Mouse (Mus musculus) midbrain, embryonic 10.5 days (tissue): ENCODE data around the gene Trpc2. TPM values are rescaled to one million over a fixed set of nuclear protein-coding genes. Genes with fewer than 3 reads are reported as not detected.

Experiments
- DNase-seq: peaks from one replicate; pipeline ENCODE4 v3.0.0-alpha.2; 2017; ENCODE audit warnings: low spot score
- H3K27ac ChIP-seq: fragments of 300-500 bp; sonication (generic); replicated peaks from 2 replicates; pipeline ENCODE4 v1.5.1; 2016; ENCODE audit warnings: mild to moderate bottlenecking
- H3K27me3 ChIP-seq: fragments of 300-500 bp; sonication (generic); 2 replicates; pipeline ENCODE4 v1.6.1; 2016; ENCODE audit warnings: low read depth, mild to moderate bottlenecking; ENCODE audit not compliant: poor library complexity, severe bottlenecking
- H3K36me3 ChIP-seq: fragments of 300-500 bp; sonication (generic); 2 replicates; pipeline ENCODE4 v1.6.1; 2016; ENCODE audit warnings: mild to moderate bottlenecking, moderate library complexity
- H3K4me1 ChIP-seq: fragments of 300-500 bp; sonication (generic); 2 replicates; pipeline ENCODE4 v1.6.1; 2016
- H3K4me3 ChIP-seq: fragments of 300-500 bp; sonication (generic); 2 replicates; pipeline ENCODE4 v1.5.1; 2016; ENCODE audit warnings: mild to moderate bottlenecking, moderate library complexity
- H3K9me3 ChIP-seq: fragments of 300-500 bp; sonication (generic); replicated peaks from 2 replicates; pipeline ENCODE4 v1.6.1; 2016; ENCODE audit warnings: mild to moderate bottlenecking
- WGBS: fragments of 180-500 bp; shearing (Covaris S2); methylation state at CpG from one replicate; pipeline ENCODE4 v1.1.7; 2016; 5-methylcytosine and 5-hydroxymethylcytosine counted together
- polyA plus RNA-seq: library from polyadenylated mRNA; unstranded; fragments of >200 nt; fragmentation: Nextera tagmentation; extraction: Ambion mirVana; gene quantifications from 2 replicates; pipeline ENCODE4 v1.2.1, GENCODE M21; 2016

Trpc2 gene
- polyA plus RNA-seq, 1 experiment from 2014 or later: not detected

DNA sequence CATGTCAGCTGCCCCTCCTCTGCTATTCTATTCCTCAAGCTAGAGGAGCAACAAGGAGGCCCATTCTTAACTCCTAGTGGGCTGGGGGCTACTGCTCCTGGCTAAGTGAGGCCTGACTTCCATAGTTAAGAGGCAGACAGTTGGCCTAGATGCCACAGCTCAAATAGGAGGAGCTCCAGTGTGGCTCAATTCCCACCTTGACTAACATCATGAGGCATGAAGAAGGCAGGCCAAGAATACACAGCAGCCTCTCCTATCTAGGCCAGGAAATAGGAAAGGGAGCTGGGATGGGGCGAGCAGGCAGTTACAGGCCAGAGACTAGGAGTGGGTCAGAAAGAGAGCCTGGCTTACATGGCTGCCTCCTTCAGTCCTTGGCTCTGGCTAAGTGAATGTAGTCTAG, 25.3 kb downstream of the Trpc2 start:
- Histone ChIP-seq H3K4me3 (no peak overlapping the region), H3K4me1 (peaks cover 9% of the 10 kb centered on the region), H3K36me3 (no peaks in the 10 kb centered on the region), H3K27me3 (0 out of 2 replicates have a peak, but pooled peaks cover 11% of the 10 kb centered on the region), H3K27ac (no peak overlapping the region), H3K9me3 (no peaks in the 10 kb centered on the region)
- WGBS: 84% methylated on average over 1 of the region's 1 CpGs
- no peak for DNase-seq

DNA sequence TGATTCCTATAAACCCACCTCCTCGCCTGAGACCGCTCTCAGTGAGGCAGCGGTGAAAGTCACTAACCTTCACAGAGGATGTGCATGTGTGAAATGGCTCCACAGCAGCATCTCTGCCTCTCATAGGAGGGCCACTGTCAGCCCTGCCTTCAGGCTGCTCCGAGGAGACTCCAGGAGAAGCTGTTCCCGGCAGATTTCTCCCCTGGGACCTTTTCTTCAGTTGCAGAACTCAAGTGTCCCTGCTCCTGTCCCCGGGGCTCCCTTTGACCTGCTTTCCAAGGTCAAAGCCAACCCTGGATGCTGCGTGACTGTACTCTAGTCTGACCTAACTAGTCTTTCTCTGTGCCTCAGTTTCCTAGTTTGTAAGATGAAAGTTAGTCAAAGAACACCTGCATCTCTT, 26.3 kb downstream of the Trpc2 start, which contains the start of gene Art5:
Gene Art5, minus strand, starts transcription at position 319 of the 400 bp plus-strand sequence.
- Histone ChIP-seq H3K36me3 (no peaks in the 10 kb centered on the region), H3K27me3 (0 out of 2 replicates have a peak, but pooled peaks cover 11% of the 10 kb centered on the region), H3K9me3 (no peaks in the 10 kb centered on the region), H3K4me3 (no peak within 1 kb of the TSS), H3K4me1 (peaks cover 9% of the 10 kb centered on the region), H3K27ac (no peak within 1 kb of the TSS)
- DNase-seq: no peak
- WGBS: 84% methylated on average over 7 of the region's 7 CpGs

DNA sequence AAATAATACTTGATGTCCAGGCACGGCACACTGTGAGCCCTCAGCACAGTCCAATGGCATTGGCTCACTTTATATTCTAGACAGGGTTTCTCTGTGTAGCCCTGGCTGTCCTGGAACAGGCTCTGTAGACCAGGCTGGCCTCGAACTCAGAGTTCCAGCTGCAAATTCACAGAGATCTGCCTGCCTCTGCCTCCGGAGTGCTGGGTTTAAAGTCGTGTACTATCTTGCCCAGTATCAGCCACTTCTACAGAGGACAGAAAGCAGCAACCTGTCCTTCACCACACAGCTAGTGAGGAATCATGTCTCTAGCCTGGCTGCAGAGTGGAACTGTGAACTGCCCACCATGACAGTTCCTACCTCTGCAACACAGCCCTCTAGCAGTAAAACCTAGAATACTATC, 26.8 kb downstream of the Trpc2 start:
- WGBS: 82% methylated on average over 4 of the region's 4 CpGs
- H3K27me3 ChIP-seq: 0 out of 2 replicates have a peak, but pooled peaks cover 11% of the 10 kb centered on the region

DNA sequence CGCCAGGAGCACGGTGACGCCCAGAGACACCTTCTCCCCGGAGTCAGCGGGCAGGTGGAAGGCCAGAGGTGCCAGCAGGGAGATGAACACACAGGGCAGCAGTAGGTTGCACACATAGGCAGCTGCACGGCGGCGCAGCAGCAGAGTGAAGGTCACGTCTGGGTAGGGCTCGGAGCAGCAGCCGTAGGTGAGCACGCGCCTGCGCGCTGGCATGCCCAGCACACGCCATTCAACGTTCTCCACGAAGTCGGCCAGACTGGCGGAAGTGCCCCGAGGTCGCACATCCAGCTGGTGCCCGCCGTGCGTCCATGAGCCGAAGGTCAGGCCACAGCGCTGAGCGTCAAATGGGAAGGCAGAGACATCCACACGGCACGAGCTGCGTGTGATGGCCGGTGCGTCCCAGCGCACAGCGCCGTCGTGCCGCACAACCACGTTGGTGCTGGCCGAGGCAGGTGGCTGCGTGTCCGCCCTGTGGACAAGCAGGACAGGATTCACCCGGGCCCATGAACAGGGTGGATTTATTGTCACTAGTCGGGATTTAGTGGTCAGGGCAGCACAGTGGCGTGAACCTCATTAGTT, 30.3 kb downstream of the Trpc2 start:
- 87% methylated on average over 45 of the region's 45 CpGs for WGBS
- Histone ChIP-seq H3K27ac (no peak overlapping the region), H3K36me3 (peaks cover 5% of the 10 kb centered on the region), H3K4me3 (no peak overlapping the region), H3K27me3 (no peaks in the 10 kb centered on the region), H3K9me3 (no peaks in the 10 kb centered on the region), H3K4me1 (no peaks in the 10 kb centered on the region; the same call in 1 of the 2 replicates)
- no peak for DNase-seq

More for the DNA sequence above, 26.8 kb downstream of the Trpc2 start:
- no peaks in the 10 kb centered on the region for H3K36me3 ChIP-seq
- H3K9me3 ChIP-seq: no peaks in the 10 kb centered on the region
- H3K4me1 ChIP-seq: peaks cover 9% of the 10 kb centered on the region
- H3K27ac ChIP-seq: no peak overlapping the region
- H3K4me3 ChIP-seq: no peak overlapping the region
- no peak for DNase-seq

DNA sequence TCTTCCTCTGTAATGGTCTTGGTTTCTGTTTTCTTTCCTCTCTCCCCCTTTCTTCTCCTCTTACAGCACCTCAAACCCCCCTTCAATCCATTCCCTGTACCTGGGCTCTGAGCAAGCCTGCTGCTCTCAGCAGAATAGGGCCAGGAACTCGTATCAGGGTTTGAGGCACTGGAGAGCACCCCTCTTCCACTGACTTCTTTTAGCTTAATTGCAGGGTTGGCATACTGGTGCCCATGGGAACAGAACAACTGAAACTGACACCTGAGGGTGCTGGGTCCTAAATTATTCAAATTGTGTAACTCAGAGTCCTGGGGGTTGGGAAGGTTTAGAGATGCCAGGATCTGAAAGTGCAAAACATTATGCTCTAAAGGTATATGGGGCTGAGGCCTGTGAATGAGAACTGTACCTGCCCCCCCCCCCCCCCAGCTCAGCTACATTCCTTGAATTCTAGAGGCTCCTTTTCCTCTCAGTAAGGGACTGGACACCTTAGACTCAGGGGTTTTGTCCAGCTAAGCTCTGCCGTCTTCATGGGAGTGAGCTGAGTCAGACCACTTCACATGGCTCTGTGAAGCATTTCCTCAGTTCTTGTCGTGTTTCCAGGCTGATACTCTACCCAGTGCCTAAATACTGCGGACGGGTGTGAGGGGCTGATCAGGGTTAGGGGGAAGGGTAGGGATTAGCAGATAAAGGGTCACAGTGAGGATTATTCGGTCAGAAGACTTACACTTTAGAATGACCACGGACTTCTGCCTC, 33.8 kb downstream of the Trpc2 start, which contains the start of gene Chrna10:
Gene Chrna10, minus strand, starts transcription at position 250 of the 753 bp plus-strand sequence.
- no peaks in the 10 kb centered on the region for H3K9me3 ChIP-seq
- H3K4me3 ChIP-seq: no peak within 1 kb of the TSS
- H3K27me3 ChIP-seq: no peaks in the 10 kb centered on the region
- peaks cover 40% of the 10 kb centered on the region for H3K36me3 ChIP-seq
- DNase-seq: no peak
- 44% methylated on average over 7 of the region's 7 CpGs for WGBS
- H3K4me1 ChIP-seq: no peaks in the 10 kb centered on the region; the same call in 1 of the 2 replicates
- H3K27ac ChIP-seq: no peak within 1 kb of the TSS

DNA sequence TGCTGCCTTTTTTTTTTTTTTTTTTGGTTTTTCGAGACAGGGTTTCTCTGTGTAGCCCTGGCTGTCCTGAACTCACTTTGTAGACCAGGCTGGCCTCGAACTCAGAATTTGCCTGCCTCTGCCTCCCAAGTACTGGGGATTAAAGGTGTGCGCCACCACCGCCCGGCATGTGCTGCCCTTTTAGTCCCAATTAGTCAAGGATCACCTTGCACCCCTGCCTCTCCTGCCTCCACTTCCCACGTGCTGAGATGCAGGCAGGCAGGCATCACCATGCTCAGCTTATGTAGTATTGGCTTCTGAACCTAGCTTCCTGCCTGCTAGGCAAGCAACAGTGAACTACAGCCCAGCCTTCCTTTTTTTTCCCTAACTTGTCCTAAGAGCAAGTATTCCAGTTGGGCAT, 34.5 kb downstream of the Trpc2 start:
- DNase-seq: no peak
- no peak overlapping the region for H3K27ac ChIP-seq
- 77% methylated on average over 6 of the region's 6 CpGs for WGBS
- no peaks in the 10 kb centered on the region for H3K9me3 ChIP-seq
- H3K4me3 ChIP-seq: no peak overlapping the region
- H3K4me1 ChIP-seq: no peaks in the 10 kb centered on the region; the same call in 1 of the 2 replicates
- H3K36me3 ChIP-seq: peaks cover 46% of the 10 kb centered on the region
- H3K27me3 ChIP-seq: no peaks in the 10 kb centered on the region

DNA sequence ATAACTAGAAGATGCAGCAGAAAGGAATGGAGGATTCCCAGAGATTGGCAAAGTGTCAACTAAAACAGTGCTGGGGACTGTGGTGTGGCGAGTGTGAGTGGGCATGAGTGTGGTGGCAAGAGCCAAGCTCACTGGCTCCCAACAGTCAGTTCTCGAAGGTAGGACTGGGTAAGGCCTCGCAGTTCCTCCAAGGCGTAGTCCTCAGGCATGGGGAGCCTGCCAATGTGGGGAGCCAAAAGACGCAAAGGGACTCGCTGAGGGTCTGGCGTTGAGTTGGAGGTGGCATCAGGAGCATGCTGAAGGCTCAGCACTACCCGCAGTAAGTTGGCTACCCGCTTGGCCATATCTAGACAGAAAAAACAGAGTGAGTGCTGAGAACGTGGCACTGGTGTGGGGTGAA, 37.4 kb downstream of the Trpc2 start:
- H3K27ac ChIP-seq: no peak overlapping the region
- 97% methylated on average over 10 of the region's 10 CpGs for WGBS
- H3K4me1 ChIP-seq: no peaks in the 10 kb centered on the region; the same call in 1 of the 2 replicates
- H3K27me3 ChIP-seq: no peaks in the 10 kb centered on the region
- no peak for DNase-seq
- no peaks in the 10 kb centered on the region for H3K9me3 ChIP-seq
- no peak overlapping the region for H3K4me3 ChIP-seq
- peaks cover 76% of the 10 kb centered on the region for H3K36me3 ChIP-seq

DNA sequence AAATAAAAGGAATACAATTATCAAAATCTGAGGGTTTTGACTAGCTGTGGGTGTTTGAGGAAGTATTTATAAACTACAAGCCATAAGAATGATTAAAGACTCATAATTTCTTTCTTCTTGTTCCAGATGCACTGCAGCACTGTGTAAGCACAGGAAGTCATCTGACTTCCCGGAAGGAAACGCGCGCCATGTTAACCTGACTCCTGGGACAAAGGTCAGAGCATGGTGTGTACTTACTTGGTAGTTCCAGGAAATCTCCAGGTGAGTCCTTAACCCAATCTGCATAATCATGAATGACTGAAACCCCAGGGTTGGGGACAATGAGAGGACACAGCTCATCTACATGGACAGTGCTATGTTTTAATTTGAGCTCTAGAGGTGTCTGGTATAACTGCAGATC, 49.5 kb downstream of the Trpc2 start:
- Histone ChIP-seq H3K36me3 (peaks cover 100% of the 10 kb centered on the region), H3K9me3 (no peaks in the 10 kb centered on the region), H3K4me3 (no peak overlapping the region), H3K27me3 (no peaks in the 10 kb centered on the region), H3K4me1 (no peaks in the 10 kb centered on the region), H3K27ac (no peak overlapping the region)
- WGBS: 97% methylated on average over 4 of the region's 4 CpGs
- no peak for DNase-seq

DNA sequence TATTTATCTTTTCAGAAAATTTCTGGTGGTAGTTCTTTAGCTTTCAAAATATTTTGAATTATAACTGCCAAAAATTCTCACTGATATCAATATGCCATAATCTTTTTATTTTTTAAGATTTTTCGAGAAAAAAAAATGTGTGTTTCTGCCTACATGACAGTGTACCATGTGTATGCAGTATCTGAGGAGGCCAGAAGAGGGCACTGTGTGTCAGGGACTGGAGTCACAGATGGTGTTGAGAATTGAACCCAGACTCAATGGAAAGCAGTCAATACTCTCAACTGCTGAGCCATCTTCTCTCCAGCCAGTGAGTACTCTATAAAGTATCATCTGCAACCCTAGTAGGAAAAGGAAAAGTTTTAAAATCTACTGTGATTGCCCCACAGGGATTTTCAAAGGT, 54.5 kb downstream of the Trpc2 start:
- H3K36me3 ChIP-seq: peaks cover 100% of the 10 kb centered on the region
- DNase-seq: peak; percentile 40
- H3K27me3 ChIP-seq: no peaks in the 10 kb centered on the region
- WGBS: 85% methylated on average over 1 of the region's 1 CpGs
- H3K9me3 ChIP-seq: no peaks in the 10 kb centered on the region
- H3K27ac ChIP-seq: no peak overlapping the region
- H3K4me3 ChIP-seq: no peak overlapping the region
- no peaks in the 10 kb centered on the region for H3K4me1 ChIP-seq

DNA sequence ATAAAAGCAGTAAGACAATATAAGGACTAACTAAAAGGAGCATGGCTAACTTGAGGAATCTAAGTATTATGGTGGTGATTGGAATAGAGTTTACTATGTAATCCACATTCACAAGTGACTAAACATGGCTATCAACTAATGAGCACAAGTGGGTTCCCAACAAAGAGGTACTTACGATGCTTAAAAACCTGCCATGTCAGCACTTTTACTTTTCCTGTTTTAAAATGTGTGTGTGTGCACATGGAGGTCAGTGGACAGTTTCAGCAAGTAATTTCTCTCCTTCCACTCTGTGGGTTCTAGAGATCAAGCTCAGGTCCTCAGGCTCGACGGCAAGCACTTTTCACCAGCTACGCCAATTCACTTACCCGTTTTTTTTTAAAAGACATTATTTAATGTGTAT, 55.0 kb downstream of the Trpc2 start:
- no peaks in the 10 kb centered on the region for H3K9me3 ChIP-seq
- no peak overlapping the region for H3K4me3 ChIP-seq
- WGBS: 97% methylated on average over 5 of the region's 5 CpGs
- no peak for DNase-seq
- H3K4me1 ChIP-seq: no peaks in the 10 kb centered on the region
- peaks cover 98% of the 10 kb centered on the region for H3K36me3 ChIP-seq
- no peak overlapping the region for H3K27ac ChIP-seq
- no peaks in the 10 kb centered on the region for H3K27me3 ChIP-seq

Other genes with a start within 250 kb of the Trpc2 start
- 36.2 and 38.1 TPM in 2 replicates for gene Inppl1, start 244.9 kb upstream of the Trpc2 start, polyA plus RNA-seq
- 0.70 and 1.1 TPM in 2 replicates for gene Folr2, start 225.9 kb upstream of the Trpc2 start, polyA plus RNA-seq
- gene Anapc15, start 219.4 kb upstream of the Trpc2 start, polyA plus RNA-seq: 110 and 123 TPM in 2 replicates
- 17.9 and 19.5 TPM in 2 replicates for gene Folr1, start 212.3 kb upstream of the Trpc2 start, polyA plus RNA-seq
- 164 and 166 TPM in 2 replicates for gene Lamtor1, start 177.2 kb upstream of the Trpc2 start, polyA plus RNA-seq
- gene Tomt, start 176.8 kb upstream of the Trpc2 start, polyA plus RNA-seq: 0.37 and 0.87 TPM in 2 replicates
- 10.6 and 12.7 TPM in 2 replicates for gene Lrrc51, start 149.2 kb upstream of the Trpc2 start, polyA plus RNA-seq
- gene Numa1, start 149.0 kb upstream of the Trpc2 start, polyA plus RNA-seq: 76.9 and 91.8 TPM in 2 replicates
- gene Il18bp, start 64.4 kb upstream of the Trpc2 start, polyA plus RNA-seq: 3.8 and 4.1 TPM in 2 replicates
- gene Rnf121, start 17.6 kb upstream of the Trpc2 start, polyA plus RNA-seq: 31.1 and 32.7 TPM in 2 replicates
- 44.2 and 45.3 TPM in 2 replicates for gene Xndc1, start 17.6 kb upstream of the Trpc2 start, polyA plus RNA-seq
- 1.7 and 1.8 TPM in 2 replicates for gene Xntrpc, start 17.4 kb upstream of the Trpc2 start, polyA plus RNA-seq
- gene Art1, start 18.6 kb downstream of the Trpc2 start, polyA plus RNA-seq: 0.67 and 0.79 TPM in 2 replicates
- gene Art5, start 26.4 kb downstream of the Trpc2 start, polyA plus RNA-seq: 1.9 TPM in 2 replicates
- gene Chrna10, start 33.7 kb downstream of the Trpc2 start, polyA plus RNA-seq: not detected in 2 replicates
- 43.9 and 44.4 TPM in 2 replicates for gene Nup98, start 127.1 kb downstream of the Trpc2 start, polyA plus RNA-seq
- 48.7 and 49.2 TPM in 2 replicates for gene Pgap2, start 127.1 kb downstream of the Trpc2 start, polyA plus RNA-seq
- gene Rhog, start 172.9 kb downstream of the Trpc2 start, polyA plus RNA-seq: 34.8 and 34.9 TPM in 2 replicates
- gene Stim1, start 184.7 kb downstream of the Trpc2 start, polyA plus RNA-seq: 11.7 and 12.4 TPM in 2 replicates